Comparison of ENCODE assay signal across 13 mouse cellular contexts in genomic region chr2:143889860-143890433, GRCm38 (mm10). TPM values are rescaled to one million over a fixed set of nuclear protein-coding genes. Genes with fewer than 3 reads are reported as not detected.
DNase-seq lines count a peak whose midpoint lies in the region; ATAC-seq lines count a peak whose summit lies in the region.
"Had no signal": no experiment of that assay in that cellular context is flagged by ENCODE, and none has a peak within 500 bp of the region (broad histone marks: within the 10 kb centered on the region; RNA-seq: fewer than 3 reads in every experiment).

No protein-coding gene starts in this region.

- H3K4me3 ChIP-seq in megakaryocyte, embryonic 14.5 days (replicated peaks), result peak overlapping the region; percentile 69
- no peak overlapping the region for H3K4me3 ChIP-seq in liver, embryonic 12.5 days
- no peak overlapping the region; the same call in 1 of the 2 replicates for H3K4me3 ChIP-seq in stomach, embryonic 15.5 days (replicated peaks)
- no peak overlapping the region for H3K4me3 ChIP-seq in hindbrain, embryonic 16.5 days (ENCODE audit: low read length)
- H3K4me3 ChIP-seq in hindbrain, embryonic 13.5 days, result no peak overlapping the region
- H3K4me3 ChIP-seq: hindbrain, embryonic 15.5 days had no signal

- peaks cover 4% of the 10 kb centered on the region; the same call in 1 of the 2 replicates for H3K9me3 ChIP-seq in megakaryocyte, embryonic 14.5 days
- no peaks in the 10 kb centered on the region for H3K9me3 ChIP-seq in liver, embryonic 12.5 days (replicated peaks)
- H3K9me3 ChIP-seq in stomach, embryonic 15.5 days, result no peaks in the 10 kb centered on the region
- H3K9me3 ChIP-seq in hindbrain, embryonic 16.5 days (ENCODE audit: control insufficient read depth, low read length), result no peaks in the 10 kb centered on the region
- H3K9me3 ChIP-seq in hindbrain, embryonic 13.5 days, result no peaks in the 10 kb centered on the region
- H3K9me3 ChIP-seq: hindbrain, embryonic 15.5 days had no signal

- H3K27ac ChIP-seq in liver, embryonic 12.5 days, result peak overlapping the region; percentile 71; the same call in 1 of the 2 replicates
- H3K27ac ChIP-seq in stomach, embryonic 15.5 days, result peak overlapping the region; percentile 79
- H3K27ac ChIP-seq in hindbrain, embryonic 16.5 days (ENCODE audit: low read depth, low read length), result no peak overlapping the region
- no peak overlapping the region for H3K27ac ChIP-seq in hindbrain, embryonic 13.5 days
- H3K27ac ChIP-seq: hindbrain, embryonic 15.5 days had no signal

- H3K4me2 ChIP-seq in liver, embryonic 12.5 days, result peak overlapping the region; percentile 38
- H3K4me2 ChIP-seq in stomach, embryonic 15.5 days, result peak overlapping the region; percentile 29; the same call in 1 of the 2 replicates
- no peak overlapping the region for H3K4me2 ChIP-seq in hindbrain, embryonic 16.5 days (ENCODE audit: low read length)
- no peak overlapping the region for H3K4me2 ChIP-seq in hindbrain, embryonic 13.5 days
- H3K4me2 ChIP-seq: hindbrain, embryonic 15.5 days had no signal

- 0 out of 2 replicates have a peak overlapping the region, but pooled peaks have one; percentile 5 for H3K9ac ChIP-seq in liver, embryonic 12.5 days
- no peak overlapping the region for H3K9ac ChIP-seq in stomach, embryonic 15.5 days
- H3K9ac ChIP-seq in hindbrain, embryonic 16.5 days (ENCODE audit: low read depth, low read length), result no peak overlapping the region
- no peak overlapping the region for H3K9ac ChIP-seq in hindbrain, embryonic 13.5 days
- H3K9ac ChIP-seq: hindbrain, embryonic 15.5 days had no signal

- peak; percentile 75 for DNase-seq in kidney, adult 11 months
- no peak for DNase-seq in thymus, postnatal 10 days (ENCODE audit: low spot score in 2 of 2)
- DNase-seq: B cell, adult 2 months; cerebellum, adult 8-10 months; gastrocnemius, postnatal 25 days; thymus, postnatal 14 days had no signal

- WGBS in liver, embryonic 12.5 days (ENCODE audit: insufficient replicate concordance), result 56% methylated on average over 12 of the region's 12 CpGs
- 45% methylated on average over 12 of the region's 12 CpGs for WGBS in stomach, embryonic 15.5 days
- 65% methylated on average over 12 of the region's 12 CpGs for WGBS in hindbrain, embryonic 16.5 days
- WGBS in hindbrain, embryonic 13.5 days, result 64% methylated on average over 12 of the region's 12 CpGs

- H3K27me3 ChIP-seq in megakaryocyte, embryonic 14.5 days (replicated peaks), result peaks cover 3% of the 10 kb centered on the region
- H3K27me3 ChIP-seq in liver, embryonic 12.5 days (replicated peaks), result no peaks in the 10 kb centered on the region
- H3K27me3 ChIP-seq in stomach, embryonic 15.5 days (replicated peaks), result no peaks in the 10 kb centered on the region
- H3K27me3 ChIP-seq in hindbrain, embryonic 16.5 days (replicated peaks; ENCODE audit: control insufficient read depth, insufficient read depth, low read length), result no peaks in the 10 kb centered on the region
- H3K27me3 ChIP-seq in hindbrain, embryonic 13.5 days, result no peaks in the 10 kb centered on the region
- H3K27me3 ChIP-seq: hindbrain, embryonic 15.5 days had no signal

- no peaks in the 10 kb centered on the region for H3K36me3 ChIP-seq in megakaryocyte, embryonic 14.5 days (replicated peaks; ENCODE audit: low read length)
- H3K36me3 ChIP-seq in liver, embryonic 12.5 days, result no peaks in the 10 kb centered on the region
- H3K36me3 ChIP-seq in stomach, embryonic 15.5 days, result no peaks in the 10 kb centered on the region
- no peaks in the 10 kb centered on the region for H3K36me3 ChIP-seq in hindbrain, embryonic 16.5 days (ENCODE audit: control insufficient read depth, insufficient read depth, low read length)
- no peaks in the 10 kb centered on the region for H3K36me3 ChIP-seq in hindbrain, embryonic 13.5 days
- H3K36me3 ChIP-seq: hindbrain, embryonic 15.5 days had no signal

- no peak for ATAC-seq in megakaryocyte, adult 5-6 weeks (ENCODE audit: poor library complexity, severe bottlenecking)
- ATAC-seq in liver, embryonic 12.5 days, result peak; percentile 44
- ATAC-seq in stomach, embryonic 15.5 days (ENCODE audit: insufficient read depth, low FRiP score, low read depth), result peak; percentile 98
- no peak for ATAC-seq in hindbrain, embryonic 16.5 days
- ATAC-seq in hindbrain, embryonic 13.5 days (ENCODE audit: low FRiP score), result no peak

- H3K4me1 ChIP-seq in megakaryocyte, embryonic 14.5 days, result peaks cover 17% of the 10 kb centered on the region
- peaks cover 14% of the 10 kb centered on the region for H3K4me1 ChIP-seq in liver, embryonic 12.5 days
- H3K4me1 ChIP-seq in stomach, embryonic 15.5 days, result no peaks in the 10 kb centered on the region
- no peaks in the 10 kb centered on the region for H3K4me1 ChIP-seq in hindbrain, embryonic 16.5 days (ENCODE audit: control insufficient read depth, insufficient read depth, low read depth, low read length)
- no peaks in the 10 kb centered on the region for H3K4me1 ChIP-seq in hindbrain, embryonic 13.5 days (replicated peaks)
- H3K4me1 ChIP-seq: hindbrain, embryonic 15.5 days had no signal

RNA-seq across cellular contexts. Expression of gene Dstn, which starts 25.2 kb away (rescaled TPM):
- polyA plus RNA-seq in megakaryocyte, embryonic 14.5 days (2012; ENCODE audit: insufficient read depth, low replicate concordance), result 3.6 and 18.3 TPM in 2 replicates
- 379 and 399 TPM in 2 replicates for total RNA-seq in megakaryocyte, adult 5-6 weeks (2015)
- total RNA-seq in megakaryocyte, adult 5-6 weeks (2017), result 518 and 538 TPM in 2 replicates
- 126 and 136 TPM in 2 replicates for polyA plus RNA-seq in liver, embryonic 12.5 days (2016; fragmentation: Nextera tagmentation; extraction: Ambion mirVana)
- 732 and 736 TPM in 2 replicates for polyA plus RNA-seq in stomach, embryonic 15.5 days (2015; fragmentation: Nextera tagmentation; extraction: Ambion mirVana)
- polyA plus RNA-seq in hindbrain, embryonic 16.5 days (2015; fragmentation: Nextera tagmentation; extraction: Ambion mirVana), result 431 and 440 TPM in 2 replicates
- 439 and 440 TPM in 2 replicates for polyA plus RNA-seq in hindbrain, embryonic 13.5 days (2015; fragmentation: Nextera tagmentation; extraction: Ambion mirVana)

RNA-seq across cellular contexts. Expression of gene Bfsp1, which starts 27.0 kb away (rescaled TPM):
- 0.31 TPM in 1 of 2 replicates, not detected in the other for polyA plus RNA-seq in megakaryocyte, embryonic 14.5 days (2012; ENCODE audit: insufficient read depth, low replicate concordance)
- 0.41 TPM in 1 of 2 replicates, not detected in the other for total RNA-seq in megakaryocyte, adult 5-6 weeks (2015)
- total RNA-seq in megakaryocyte, adult 5-6 weeks (2017), result 0.73 and 0.99 TPM in 2 replicates
- 0.33 and 0.45 TPM in 2 replicates for polyA plus RNA-seq in liver, embryonic 12.5 days (2016; fragmentation: Nextera tagmentation; extraction: Ambion mirVana)
- polyA plus RNA-seq in stomach, embryonic 15.5 days (2015; fragmentation: Nextera tagmentation; extraction: Ambion mirVana), result 2.1 and 3.1 TPM in 2 replicates
- 0.85 and 2.0 TPM in 2 replicates for polyA plus RNA-seq in hindbrain, embryonic 16.5 days (2015; fragmentation: Nextera tagmentation; extraction: Ambion mirVana)
- polyA plus RNA-seq in hindbrain, embryonic 13.5 days (2015; fragmentation: Nextera tagmentation; extraction: Ambion mirVana), result 1.4 and 1.6 TPM in 2 replicates

Comparison
In these comparisons a context has a peak if more than half of its experiments do, and no peak if none do; other contexts are left out.
1. ATAC-seq: peak in liver, embryonic 12.5 days (single experiment) and stomach, embryonic 15.5 days (single experiment); none in megakaryocyte, adult 5-6 weeks (single experiment), hindbrain, embryonic 16.5 days (single experiment) and hindbrain, embryonic 13.5 days (single experiment).
2. H3K27ac ChIP-seq: peak in liver, embryonic 12.5 days (single experiment) and stomach, embryonic 15.5 days (single experiment); none in hindbrain, embryonic 16.5 days (single experiment) and hindbrain, embryonic 13.5 days (single experiment).
3. H3K4me2 ChIP-seq: peak in liver, embryonic 12.5 days (single experiment) and stomach, embryonic 15.5 days (single experiment); none in hindbrain, embryonic 16.5 days (single experiment) and hindbrain, embryonic 13.5 days (single experiment).